Mouse (Mus musculus) adrenal gland, adult 18-20 months (tissue): ENCODE data around the gene Wars2. TPM values are rescaled to one million over a fixed set of nuclear protein-coding genes. Genes with fewer than 3 reads are reported as not detected.

Experiments
- DNase-seq, 2 experiments: peaks; one replicate each; pipeline ENCODE4 v3.0.0; 2021 to 2022; ENCODE audit warnings: low spot score in 2 of 2
- microRNA-seq, 2 experiments: library from miRNA; unstranded; fragments of <30 nt; microRNA quantifications; one replicate each; pipeline ENCODE4 v1.2.0; 2021; ENCODE audit warnings: borderline number of aligned reads in 2 of 2
- total RNA-seq, 2 experiments: library from RNA; stranded (reverse); gene quantifications; 1 replicate in 1 of 2; 2 replicates in 1 of 2; pipeline ENCODE4 v1.2.3; 2021

Wars2 gene
- total RNA-seq, 2 experiments from 2014 or later: 10.6 to 14.6 TPM

DNA sequence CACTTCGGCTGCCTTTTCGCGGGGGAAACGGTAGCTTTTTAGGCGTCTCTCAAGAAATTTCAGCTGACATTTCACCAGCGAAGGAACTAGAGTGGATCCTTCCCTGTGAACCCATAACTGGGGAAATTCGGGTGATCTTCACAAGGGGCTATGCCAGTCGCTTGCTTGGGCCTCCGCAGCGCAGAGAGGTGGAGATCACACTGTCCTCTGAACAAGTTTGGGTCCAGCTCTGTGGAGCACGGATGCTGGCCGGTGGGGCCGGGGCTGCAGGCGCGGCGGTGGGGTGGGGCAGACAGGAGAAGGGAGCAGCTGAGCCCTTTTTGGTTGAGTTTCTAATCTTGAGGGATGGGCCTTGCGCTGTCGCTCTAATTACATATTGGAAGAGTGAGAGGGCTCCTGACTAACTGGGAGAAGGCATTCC is 120.5 kb downstream of the Wars2 start:
- no peak for DNase-seq

DNA sequence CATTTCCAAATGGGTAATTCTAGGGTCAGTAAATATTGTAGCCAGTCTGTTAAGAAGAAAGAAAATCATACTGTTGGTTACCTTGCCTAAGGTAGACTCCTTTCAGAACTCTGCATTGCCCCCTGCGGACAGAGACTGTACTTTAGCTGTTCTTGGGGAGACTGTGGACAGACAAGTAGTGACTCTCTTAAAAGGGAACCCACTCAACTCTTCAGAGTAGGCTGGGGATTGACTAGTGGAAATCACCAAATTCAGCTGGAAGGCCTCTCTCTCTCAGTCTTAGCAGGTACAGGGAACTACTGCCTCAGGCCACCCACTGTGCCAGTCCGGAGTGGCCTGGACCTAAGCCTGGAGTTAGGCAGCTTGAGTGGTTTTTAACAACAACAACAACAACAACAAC is 121.1 kb downstream of the Wars2 start:
- DNase-seq: no peak

DNA sequence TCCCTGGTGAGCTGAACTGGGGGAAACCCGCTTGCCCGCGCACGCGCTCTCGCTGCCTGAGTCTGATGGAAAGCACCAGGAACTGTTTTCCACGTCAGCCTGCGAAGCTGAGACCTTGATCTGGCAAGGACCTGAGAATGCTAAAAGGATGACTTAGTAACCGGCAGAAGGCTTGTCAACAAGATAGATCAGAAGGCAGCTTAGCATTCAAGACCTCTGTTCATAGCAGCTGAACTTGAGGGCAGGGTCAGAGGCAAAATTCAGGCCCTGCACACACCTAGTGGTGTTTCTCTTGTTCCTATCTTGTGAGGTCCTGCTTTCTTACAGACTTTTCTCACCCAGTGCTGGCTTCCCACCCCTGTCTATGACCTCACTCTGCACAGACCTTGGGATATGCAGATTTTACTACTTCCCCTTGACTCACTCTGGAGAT is 122.6 kb downstream of the Wars2 start:
- DNase-seq: no peak

DNA sequence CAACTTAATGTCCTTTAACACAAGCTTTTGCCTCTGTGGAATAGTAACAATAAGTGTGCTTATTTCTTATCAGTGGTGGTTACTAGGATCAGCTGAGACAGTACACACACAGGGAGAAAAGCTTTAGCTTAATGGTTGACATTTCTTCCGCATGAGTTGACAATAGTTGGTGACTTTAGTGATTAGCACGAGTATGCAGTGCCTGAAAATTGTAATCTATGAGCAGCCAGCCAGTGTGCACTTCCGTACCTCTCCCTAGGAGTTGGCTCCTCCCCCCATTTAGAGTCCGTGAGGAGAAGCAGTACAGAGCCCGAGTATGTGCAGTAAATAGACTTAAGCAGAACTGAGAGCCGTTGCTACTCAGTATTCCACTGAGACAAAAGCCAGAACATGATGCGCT is 123.8 kb downstream of the Wars2 start:
- DNase-seq: no peak

DNA sequence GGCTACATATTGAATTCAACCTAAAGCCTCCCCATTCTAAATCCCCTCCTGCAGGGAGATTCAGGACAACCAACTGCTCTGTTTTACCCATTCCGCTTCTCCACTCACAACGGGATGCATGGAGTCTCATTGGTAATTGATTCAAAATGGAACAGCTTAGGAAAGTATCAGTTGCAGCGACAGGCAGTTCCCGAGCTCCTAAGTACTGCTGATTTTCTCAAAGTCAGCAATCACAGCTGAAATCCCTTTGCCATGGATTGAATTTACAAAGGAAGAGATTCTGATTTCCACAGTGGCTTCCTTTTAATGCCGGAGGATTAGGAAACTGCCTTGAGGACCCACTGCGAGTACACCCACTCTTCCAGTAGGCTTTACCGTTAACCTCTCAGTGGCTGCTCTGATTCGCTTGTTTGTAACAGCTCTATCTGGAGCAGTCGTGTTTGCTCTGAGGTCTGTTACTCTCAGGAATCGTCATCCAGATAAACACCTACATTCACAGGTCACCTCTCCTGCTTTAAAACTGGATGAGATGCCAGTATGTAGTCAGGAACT is 126.0 kb downstream of the Wars2 start:
- no peak for DNase-seq

DNA sequence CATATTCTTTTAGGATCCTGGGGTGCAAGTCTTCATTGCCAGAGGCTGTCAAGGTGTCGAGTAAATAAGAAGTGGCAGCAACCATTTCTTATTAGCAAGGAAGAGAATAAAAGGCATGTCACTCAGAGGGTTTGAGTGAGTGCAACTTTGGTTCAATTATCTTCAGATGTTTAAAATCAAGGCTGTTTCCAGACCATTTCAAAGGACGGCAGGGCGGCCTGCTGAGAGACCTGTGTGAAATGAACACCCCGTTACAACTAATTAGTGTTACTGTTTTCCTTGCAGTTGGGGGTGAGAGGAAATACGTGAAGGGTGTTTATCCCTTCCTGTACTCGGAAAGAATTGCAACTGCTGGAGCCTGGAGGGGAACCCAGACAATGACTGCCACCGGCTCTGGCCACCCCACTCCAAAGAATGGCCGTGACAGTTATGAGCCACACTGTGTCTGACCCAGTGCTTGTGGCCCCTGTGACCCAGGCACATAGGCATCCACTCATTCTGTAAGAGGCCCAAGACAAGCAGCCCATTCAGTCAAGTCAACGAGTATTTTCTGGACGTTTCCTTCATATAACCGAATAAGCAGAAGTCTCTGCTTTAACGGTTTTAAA is 137.2 kb downstream of the Wars2 start:
- DNase-seq: no peak

DNA sequence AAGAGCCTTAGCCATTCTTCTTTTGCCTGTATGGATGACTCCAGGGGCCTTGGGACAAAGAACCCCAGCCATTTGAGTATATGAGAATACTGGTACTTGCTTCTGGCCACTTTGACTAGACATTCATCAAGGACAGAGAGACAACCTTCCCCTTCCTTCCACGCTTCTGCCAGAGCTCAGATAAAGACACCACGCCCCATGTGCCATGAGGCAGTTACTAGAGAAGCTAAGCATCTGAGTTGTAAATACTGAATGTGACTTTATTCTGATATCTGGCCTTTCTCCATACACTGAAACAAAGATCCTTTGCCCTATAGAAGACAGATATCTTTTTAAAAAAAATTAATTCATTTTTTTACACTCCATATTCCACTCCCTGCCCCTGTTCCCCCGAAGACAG is 138.8 kb downstream of the Wars2 start:
- DNase-seq: no peak

DNA sequence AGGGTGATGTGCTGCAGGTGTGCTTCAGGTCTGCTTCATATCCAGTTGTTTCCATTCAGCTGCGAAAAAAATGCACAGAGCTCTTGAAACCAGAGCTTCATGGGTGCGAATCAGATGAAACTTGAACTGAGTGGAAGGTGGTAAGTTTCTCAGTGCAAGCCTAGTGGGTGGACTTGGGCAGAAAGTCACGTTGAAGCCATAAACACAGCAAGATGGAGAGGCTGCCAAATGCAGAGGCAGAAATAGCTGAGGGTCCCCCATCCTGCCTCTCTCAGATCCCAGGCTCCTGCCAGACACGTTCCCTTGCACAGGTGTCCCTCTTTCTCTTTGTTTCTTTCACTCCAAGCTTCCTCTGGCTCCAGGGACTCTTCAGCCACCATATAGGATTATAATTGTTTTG is 140.6 kb downstream of the Wars2 start:
- no peak for DNase-seq

DNA sequence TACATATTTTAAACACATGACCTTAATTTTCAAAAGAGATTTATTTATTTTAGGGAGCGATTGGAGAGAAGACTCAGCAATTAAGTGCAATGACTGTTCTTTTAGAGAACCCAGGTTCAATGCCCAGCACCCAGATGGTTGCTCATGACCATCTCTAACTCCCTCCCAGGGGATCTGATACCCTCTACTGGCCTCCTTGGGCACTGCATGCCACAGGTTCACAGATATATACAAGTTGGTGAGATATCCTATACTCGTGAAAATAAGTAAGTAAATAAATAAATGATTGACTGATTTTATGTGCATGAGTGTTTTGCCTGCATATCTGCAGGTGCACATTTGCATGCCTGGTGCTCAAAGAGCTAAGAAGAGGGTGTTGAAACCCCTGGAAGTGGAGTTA is 147.4 kb downstream of the Wars2 start:
- no peak for DNase-seq

Small RNA genes within 50 kb of the gene (microRNA-seq; reads per million reads assigned to microRNA genes)
- gene Mir6481: 0 reads per million in 2 experiments

Other genes starting within 250 kb of the Wars2 start
- gene Hao2, start 247.8 kb upstream of the Wars2 start, total RNA-seq: 100 to 1,000 TPM; 331 to 334 TPM
- gene Tbx15, start 99.3 kb downstream of the Wars2 start, total RNA-seq: under 1 TPM; 0.13 to 0.33 TPM